Mouse (Mus musculus): ENCODE measurements around the gene Defb19.

DNA sequence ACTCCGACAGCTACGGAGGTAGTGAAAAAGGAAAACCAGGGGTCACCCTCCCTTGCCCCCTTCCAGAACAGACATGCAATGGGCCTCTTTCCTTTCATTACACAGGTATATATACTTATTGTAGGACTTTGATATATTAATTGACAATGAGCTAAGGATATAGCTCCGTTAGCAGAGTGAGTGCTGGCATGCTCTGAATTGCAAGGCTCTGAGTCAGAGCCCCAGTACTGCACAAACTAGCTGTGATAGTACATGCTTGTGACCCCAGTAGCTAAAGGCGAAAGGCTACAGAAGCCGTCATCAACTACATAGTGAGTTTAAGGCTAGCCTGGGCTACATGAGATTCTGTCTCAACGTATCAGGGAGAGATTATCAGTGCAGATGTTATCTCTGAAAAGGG lies 49.8 kb upstream of the Defb19 start:
- no peak for TF ChIP-seq POLR2A (IDR thresholded peaks at IDR 0.05; ENCODE audit: low read depth, low read length)
- TF ChIP-seq CTCF (IDR thresholded peaks at IDR 0.05; ENCODE audit: extremely low read depth, insufficient read depth, insufficient read length, insufficient replicate concordance) = no peak

All from spleen, adult 2 months (tissue).